Mouse (Mus musculus): ENCODE measurements at regions not wholly inside any gene's neighbourhood (a gene's known extent, or its start where the extent isn't known, plus 50 kb on each side); places are given as distances from the start of the nearest gene placed in this dataset.

DNA sequence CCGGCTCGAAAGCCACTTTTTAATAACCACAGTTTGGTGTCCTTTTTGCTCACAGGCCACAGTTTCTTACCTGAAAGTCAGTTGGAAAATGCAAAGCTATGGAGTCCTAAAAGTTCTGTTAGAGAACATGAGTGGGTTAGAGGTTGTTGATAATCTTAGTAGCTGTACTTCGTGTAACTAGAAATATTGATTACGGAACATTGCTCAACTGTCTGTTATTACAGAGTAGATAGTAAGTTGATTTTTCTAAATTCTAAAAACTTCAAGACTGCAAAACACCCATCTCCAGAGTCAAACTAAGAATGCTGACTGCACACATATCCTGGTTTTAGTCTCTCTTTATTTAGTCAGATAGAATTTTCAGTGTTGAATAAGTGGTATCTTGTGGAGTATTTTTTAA, 111.0 kb downstream of the Slc38a4 start:
- no peak for DNase-seq (ENCODE audit: low spot score)

DNA sequence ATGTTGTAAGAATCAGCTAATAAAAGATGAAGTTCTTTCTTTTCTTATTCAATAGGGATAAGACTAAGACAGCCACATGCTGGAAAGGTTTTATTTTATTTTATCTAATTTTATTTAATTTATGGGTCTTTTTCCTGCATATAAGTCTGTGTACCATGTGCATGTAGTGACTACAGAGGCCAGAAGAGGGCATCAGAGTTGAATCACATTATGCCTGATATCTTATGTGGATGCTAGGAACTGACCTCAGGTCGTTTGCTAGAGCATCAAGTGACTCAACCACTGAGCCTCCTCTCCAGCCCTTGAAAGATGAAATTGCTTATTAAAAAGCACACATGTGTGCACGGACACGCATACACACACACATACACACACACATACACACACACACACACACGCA, 113.1 kb downstream of the Slc38a4 start:
- no peak for DNase-seq (ENCODE audit: low spot score)

DNA sequence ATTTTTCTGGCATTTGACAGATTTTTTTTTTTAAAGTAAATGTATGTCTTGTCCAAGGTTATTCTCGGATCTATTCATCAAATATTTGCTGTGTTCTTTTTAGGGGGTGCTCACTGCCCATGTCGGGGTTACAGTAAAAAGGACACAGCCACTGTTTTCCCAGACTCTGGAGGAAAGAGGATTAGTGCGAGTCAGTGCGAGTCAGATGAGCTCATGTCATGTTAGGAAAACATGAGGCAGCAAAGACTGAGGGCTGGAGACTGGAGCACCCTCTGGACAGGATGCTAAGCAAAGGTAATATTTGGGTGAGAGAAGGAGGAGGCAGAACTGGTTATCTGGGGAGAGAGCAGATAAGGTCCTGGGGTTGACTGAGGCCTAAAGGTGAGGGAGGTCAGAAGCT, 117.3 kb downstream of the Slc38a4 start:
- DNase-seq (ENCODE audit: low spot score) = no peak

DNA sequence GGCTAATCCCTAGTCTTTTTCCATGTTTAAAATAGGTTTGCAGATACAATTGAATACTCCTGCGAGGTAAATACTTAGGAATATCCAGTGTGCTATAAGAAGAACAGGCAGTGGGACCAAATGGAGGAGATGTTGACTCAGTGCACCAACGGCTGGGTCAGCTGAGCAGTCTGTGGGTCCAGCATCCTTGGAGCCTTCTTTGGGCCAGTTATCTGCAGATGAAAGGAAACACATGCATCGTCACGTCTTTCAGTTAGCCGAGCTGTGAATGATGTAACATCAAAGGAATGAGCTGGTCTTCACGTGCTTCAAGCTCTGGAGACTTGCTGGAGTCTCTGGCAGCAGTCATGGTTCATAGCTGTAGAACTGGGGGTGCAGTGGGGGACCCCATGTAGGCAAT, 118.1 kb downstream of the Slc38a4 start:
- DNase-seq (ENCODE audit: low spot score) = no peak

DNA sequence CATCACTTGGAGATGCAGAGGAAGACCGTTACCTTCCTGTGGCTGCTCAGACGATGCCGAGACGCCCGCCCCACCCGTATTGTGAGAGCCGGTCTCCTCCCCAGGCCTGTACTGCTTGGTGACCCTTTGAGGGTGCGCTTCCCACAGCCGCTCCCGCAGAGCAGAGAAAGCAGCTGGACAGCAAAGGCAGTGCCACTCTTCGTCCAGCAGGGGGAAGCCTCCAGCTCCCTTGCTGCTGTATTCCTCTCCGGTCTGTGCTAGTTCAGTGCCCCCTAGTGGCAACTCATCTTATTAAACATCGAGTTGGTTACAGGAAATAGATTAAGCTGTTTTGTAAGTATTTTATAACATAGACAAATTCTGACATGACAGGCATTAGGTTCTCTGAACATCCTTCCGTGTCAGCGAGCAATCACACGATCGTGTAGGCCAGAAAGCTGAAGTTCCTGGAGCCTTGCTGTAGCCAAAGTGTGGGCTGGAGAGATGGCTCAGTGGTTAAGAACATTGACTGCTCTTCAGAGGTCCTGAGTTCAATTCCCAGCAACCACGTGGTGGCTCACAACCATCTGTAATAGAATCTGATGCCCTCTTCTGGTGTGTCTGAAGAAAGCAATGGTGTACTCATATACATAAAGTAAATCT, 118.9 kb downstream of the Slc38a4 start:
- DNase-seq (ENCODE audit: low spot score) = peak; percentile 95

DNA sequence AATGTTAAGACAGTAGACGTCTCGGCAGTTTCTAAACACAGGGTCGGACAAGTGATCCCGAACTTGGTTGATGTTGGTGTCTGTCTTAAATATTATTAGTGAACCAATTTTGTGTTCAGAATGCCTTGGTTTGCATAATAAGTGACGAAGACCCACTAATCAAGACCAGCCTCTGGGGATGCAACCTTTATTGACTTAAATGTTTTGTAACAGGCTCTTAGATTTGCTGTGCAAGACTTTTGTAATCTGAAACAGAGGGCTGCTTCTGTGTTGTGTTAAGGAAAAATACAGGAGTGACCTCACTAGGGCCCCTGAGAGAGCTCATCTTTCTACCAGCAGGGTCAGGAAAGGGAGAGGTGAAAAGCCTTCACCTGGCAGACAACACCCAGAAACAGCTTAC, 119.5 kb downstream of the Slc38a4 start:
- DNase-seq (ENCODE audit: low spot score) = no peak

DNA sequence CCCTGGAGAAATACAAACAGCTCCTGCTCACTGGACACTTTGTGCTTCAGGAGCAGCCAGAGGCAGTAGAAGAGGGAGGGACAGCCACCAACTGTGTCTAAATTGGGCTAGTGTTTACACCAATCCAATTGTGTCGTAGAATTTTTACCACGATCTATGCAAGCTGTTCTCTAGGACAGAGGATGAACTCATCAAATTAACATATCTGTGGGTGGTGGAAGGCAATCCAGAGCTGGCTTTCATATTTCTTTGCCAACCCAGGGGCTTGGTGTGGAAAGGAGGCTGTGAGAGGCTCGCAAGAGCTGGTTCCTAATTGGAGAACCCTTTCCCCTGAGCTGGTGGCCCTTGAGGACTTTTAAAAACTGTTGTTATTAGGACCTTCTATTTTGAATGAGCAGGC, 122.3 kb downstream of the Slc38a4 start:
- DNase-seq (ENCODE audit: low spot score) = peak; percentile 20

DNA sequence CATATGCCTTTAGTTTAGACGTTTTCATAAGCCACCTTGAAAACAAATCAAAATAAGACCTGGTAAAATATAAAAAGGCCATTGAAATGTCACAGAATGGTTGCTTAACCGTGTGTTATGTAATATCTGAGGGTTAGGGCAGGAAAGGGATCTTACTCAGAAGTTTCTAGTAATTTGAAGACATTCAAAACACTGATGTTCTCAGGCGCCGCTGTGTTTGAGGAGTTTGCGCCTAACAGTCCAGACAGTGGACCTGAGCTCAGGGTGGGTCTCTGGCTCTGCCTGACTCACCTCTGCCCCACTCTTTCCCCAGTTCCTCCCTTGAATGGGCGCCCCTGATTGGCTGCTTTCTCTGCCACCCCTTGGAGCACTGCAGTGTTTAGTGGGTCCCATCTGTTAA, 125.2 kb downstream of the Slc38a4 start:
- DNase-seq (ENCODE audit: low spot score) = no peak

DNA sequence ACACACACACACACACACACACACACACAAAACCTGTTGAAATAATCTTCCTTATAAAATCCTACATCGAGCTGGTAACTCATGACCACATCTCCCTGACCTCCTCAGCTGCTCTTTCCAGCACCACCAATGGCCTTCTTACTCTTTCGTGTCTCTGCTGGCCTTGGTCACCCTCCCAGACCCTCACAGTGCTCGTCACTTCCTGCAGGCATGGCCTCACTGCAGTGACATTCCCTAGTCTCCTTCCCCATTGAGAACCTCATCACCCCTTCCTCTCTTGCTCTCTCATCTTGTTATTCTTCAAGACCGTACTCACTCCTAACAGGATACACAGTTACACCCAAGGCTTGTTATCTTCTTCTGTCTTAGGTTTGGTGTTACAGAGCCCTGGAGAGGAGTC, 126.0 kb downstream of the Slc38a4 start:
- no peak for DNase-seq (ENCODE audit: low spot score)

DNA sequence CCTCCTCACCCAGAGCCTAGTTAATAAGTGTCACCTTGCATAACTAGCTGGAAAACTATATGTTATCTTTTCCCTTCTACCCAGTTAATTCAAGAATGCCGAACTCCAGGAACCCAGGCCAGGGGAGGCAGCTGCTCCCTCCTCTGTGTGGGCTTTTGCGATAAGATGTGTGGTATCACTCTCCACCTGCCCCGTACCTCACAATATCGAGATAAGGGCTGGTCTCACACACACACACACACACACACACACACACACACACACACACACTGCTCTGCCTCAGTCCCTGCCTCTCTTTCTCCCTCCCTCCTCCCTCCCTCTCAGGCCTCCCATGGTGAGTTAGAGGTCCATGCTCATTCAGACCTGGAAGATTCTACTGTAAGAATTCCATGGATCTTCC, 127.1 kb downstream of the Slc38a4 start:
- DNase-seq (ENCODE audit: low spot score) = no peak

DNA sequence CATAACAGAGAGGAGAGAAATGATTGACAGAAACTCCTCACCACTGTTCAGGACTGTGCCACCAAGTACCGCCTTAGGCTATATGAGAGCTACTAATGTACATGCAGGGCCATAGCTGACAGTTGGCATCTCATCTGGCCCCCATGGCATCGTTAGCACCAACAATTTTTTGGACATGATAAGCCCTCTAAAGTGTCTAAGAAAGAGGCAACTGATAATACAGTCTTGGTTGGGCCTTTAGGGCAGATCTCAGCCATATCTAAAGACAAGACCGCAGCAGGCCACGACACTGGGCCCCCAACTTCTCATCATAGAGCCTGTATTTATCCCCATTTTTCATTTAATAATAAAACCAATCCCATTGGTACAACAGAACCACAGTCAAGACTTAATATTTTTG, 128.1 kb downstream of the Slc38a4 start:
- no peak for DNase-seq (ENCODE audit: low spot score)

DNA sequence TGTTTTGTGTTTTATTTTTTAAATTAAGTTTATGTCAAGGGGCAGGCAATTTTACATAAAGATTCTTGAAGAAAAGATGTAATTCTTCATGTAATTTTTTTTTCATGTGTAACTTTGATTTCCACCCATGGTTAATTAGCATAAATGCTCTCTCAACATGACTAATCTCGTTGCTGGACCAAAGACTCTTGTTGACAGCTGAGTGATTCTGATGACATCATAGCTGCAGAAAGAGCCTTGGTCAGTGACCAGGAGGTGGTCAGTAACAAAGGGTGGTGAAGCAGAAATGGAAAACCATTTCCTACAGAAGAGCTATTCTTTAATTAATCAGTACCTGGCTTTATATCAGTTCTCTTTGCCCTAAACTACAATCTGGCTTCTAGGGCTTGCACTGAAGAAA, 129.1 kb downstream of the Slc38a4 start:
- DNase-seq (ENCODE audit: low spot score) = no peak

DNA sequence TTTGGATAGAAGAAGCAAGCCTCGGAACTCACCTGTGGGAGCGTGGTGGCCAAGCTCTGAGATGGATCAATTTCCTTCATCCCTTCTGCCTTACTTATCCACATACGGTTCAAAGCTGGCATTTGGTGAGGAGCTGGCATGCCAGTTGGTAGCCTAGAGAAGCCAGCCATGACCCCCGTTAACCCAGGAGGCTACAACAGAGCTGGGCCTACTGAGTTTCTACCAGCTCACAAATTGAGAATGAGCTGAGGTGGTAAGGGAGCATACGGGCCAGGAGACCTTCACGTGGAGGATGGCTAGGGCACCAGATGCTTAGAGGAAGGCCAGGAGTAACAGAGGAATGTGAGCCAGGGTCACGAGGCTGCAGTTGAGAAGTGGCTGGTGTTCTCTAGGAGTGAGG, 139.2 kb downstream of the Slc38a4 start:
- peak; percentile 47 for DNase-seq (ENCODE audit: low spot score)

DNA sequence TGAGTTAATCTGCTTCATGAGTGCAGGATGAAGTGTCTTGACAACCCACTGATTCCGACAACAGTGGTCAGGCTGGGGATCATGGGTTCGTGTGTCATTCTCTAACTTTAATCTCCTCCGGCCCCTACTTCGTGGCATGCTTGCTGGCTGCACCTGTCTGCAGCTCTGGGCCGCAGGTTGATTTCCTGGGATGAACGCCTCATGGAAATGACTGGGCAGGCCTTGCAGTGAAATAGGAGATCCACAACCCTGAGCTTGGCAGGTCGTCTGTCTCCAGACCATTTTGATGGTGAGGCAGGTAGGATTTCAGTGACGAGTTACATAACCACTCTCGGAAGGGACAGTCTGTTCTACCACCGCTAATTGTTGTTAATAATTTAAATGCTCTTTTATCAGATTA, 140.2 kb downstream of the Slc38a4 start:
- peak; percentile 79 for DNase-seq (ENCODE audit: low spot score)

DNA sequence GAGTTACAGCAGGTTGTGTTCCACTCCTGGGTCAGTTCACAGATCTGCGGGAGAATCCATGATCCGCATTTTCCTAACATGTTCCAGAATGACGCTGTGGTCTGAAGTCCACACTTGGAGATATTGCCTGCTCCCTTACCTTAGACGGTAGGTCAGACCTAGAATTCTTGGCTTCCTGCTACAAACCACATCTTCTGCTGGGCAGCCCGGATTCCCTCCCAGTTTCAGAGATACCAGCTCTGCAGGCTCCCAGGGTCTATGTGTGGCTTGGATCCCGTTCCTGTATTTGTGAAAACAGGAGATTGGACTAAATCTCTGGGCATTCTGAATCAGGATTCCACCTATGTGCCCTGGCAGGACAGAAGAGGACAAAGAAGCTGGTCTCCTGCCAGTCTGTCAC, 140.8 kb downstream of the Slc38a4 start:
- DNase-seq (ENCODE audit: low spot score) = peak; percentile 18

DNA sequence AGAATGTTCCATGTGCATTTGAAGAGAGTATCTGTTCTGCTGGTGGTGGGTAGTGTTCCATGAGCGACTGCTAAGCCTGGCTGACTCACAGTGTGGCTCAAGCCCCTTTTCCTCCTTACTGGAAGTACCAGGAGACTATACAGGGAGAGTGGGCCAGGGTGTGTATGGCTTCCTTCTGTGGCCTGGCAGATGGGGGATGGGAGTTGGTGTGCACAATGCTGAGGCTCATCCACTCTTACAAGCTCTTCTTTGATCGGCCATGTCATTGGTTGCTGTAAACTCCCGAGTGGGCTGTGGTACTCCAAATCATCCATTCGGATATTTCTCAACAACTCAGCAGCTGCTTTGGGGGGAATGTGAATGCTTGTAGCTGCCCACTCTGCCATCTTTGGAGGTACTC, 150.2 kb downstream of the Slc38a4 start:
- DNase-seq (ENCODE audit: low spot score) = no peak

DNA sequence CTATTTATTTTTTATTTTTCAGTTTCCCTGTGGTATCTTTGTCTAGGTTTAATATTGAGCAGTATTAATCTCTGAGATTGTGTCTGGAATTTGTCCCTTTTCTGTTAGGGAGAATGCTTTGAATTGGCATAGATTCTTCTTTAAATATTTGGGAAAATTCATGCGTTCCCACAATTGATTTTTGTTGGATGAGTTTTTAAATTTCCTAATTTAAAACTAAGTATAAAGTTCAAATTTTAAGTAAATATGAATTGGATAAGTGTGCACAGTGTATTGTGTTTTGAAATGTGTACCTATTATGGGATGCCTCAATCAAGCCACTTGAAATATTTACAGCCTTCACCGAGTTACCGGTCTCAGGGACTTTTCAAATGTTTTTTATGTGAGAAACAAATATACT, 152.3 kb downstream of the Slc38a4 start:
- DNase-seq (ENCODE audit: low spot score) = no peak

DNA sequence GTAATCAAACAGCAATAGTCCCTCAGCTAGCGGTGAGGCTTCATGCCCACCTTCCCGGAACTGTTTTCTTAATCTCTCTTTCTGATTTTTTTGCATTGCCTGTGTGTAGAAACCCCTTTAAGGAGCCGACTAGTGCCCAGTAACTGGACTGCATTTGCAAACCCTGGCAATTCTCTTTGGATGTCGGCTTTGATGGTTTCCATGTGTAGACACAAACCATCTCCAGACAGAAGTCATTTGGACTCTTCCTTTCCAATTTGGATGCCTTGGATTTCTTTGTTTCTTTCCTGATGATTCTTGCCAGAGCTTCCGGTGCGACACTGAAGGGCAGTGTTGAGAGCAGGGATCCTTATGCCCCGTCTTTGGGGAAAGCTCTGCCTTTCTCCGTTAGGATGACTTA, 153.0 kb downstream of the Slc38a4 start:
- DNase-seq (ENCODE audit: low spot score) = no peak

DNA sequence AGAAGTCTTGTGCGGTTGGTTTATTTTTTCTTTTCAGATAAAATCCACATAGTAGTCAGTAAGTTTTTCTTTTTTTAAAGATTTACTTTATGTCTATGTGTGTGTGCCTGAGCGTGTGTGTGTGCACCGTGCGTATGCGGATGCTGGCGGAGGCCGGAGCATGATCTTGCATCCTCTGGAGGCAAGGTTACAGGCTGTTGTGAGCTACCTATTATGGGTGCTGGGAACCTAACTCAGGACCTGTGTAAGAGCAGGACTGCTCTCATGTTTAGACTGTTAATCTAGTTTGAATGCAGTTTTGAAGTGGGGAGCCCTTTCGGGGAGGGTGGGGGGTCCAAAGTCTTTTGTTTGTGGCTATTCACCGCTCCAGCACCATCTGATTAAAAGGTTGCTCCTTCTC, 154.1 kb downstream of the Slc38a4 start:
- DNase-seq (ENCODE audit: low spot score) = no peak

DNA sequence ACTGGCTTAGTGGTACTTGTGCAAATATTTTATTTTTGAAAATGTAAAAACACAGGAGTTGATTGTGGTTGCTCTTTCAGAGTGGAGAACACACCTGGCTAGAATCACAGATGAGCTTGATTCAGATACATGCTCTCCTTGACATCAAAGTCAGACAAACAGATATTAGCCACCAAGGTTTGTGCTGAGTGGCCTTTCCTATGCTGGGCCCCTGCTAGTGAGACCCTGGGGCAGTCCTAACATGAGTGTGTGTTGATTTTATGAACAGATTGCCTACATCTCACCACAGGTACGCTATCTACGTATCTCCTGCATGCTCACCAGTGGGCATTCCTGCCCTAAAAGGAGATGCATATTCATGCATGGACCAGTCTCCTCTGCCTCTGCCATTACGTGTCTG, 157.5 kb downstream of the Slc38a4 start:
- DNase-seq (ENCODE audit: low spot score) = no peak

DNA sequence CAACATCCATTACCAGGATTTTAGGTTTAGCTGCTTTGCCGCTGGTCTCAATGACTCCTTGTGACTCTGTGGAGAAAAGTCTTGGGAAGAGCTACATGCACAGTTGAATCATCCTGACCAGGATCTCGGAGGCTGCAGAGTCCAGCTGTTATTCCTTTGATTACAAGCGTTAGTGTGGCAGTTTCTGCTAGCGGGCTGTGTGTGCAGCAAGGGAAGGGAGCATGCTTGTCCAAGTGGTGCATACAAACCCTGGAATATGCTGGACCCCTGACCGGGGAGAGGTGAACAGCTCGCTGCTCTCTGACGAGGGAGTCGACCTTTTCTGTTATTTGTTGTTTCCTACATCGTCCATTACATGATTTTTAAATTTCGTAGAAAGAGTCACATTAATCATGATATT, 170.9 kb downstream of the Slc38a4 start:
- no peak for DNase-seq (ENCODE audit: low spot score)

DNA sequence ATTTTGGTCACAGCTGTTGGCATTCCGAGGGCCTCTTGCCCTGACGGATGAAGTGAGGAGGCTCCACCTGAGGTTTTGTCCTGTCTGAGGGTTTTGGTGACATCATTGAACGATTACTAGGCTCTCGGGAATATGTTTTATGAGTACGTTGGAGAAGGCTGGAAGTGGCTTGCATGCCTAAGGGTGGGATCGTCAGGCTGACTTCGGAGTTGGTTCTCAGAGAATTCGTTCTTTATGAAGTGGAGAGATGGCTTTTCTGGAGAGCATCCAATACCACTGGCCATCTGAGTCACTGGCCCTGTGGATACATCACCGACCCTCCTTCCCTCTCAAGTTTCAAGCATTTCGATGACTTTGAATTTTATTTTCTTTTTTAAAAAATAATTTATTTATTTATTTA, 172.0 kb downstream of the Slc38a4 start:
- no peak for DNase-seq (ENCODE audit: low spot score)

DNA sequence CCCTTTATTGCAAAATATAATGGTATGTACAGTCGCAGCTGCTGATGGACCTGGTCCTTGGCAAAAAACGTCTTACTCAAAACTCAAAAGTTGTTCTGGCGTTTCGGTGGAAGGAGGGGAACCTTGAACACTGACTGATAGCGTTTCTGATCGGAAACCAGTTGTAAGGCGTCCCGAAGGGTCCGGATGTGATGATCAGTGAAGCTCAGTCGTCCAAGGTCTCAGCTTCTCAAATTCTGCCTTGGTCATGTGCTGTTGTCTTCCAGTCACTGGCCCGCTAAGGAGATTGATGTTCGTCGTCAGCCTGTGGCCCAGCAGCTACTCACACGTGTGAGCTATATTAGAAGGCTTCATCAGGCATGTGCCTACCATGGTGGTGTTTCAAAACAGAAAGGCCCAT, 173.5 kb downstream of the Slc38a4 start:
- no peak for DNase-seq (ENCODE audit: low spot score)

DNA sequence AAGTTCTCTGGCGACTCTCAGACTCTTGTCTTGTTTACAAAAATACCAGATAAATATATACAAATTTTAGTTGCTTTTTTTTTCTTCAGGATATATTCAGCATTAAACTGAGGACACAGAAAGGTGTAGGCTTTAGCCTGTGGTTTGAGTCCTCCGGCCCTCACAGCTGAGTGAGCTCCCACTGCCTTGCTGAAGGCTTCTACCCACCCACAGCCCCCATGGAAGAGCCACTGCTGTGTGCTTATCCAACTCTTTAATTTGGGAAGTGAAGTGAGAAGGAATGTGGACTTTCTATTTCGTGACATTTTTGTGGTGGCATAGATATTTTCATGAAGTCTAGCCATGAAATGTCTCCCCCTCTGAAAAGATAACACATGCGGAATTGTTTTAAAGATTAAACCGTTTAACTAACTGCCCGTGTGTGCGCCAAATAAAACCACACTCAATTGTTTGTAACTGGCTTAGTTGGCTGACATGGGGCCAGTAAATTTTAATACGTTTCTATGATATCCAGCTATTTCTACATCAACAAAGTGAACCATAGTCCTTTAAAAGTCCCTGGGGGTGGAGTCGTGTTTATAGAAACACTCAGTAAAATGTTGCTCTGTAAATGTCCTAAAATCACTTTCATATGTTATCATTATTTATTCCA, 174.1 kb downstream of the Slc38a4 start:
- no peak for DNase-seq (ENCODE audit: low spot score)
